Mouse (Mus musculus): ENCODE measurements at regions not wholly inside any gene's neighbourhood (a gene's known extent, or its start where the extent isn't known, plus 50 kb on each side); places are given as distances from the start of the nearest gene placed in this dataset.

DNA sequence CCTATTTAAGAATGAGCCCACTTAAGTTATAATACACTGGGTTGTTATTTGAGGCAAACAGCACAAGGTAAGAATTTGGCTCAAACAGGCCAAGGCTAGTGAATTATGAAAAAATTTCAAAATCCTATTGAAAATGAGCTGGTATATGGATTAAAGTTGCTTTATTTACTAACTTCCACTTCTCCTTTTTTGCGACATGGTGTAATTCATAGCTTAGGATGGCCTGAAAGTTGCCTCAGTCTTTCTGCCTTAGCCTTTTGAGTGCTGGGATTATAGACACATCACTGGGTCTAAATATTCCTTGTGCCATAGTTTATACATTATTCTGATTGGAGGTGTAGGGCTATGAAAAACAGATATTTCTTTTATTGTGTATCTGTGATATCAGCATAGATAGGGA is 81.9 kb downstream of the Edem1 start:
- Histone ChIP-seq H3K4me1 (ENCODE audit: insufficient read depth) (no peaks in the 10 kb centered on the region), H3K27me3 (ENCODE audit: insufficient read depth, low read length) (no peaks in the 10 kb centered on the region), H3K36me3 (replicated peaks; ENCODE audit: insufficient read depth, low read length) (no peaks in the 10 kb centered on the region), H3K9me3 (ENCODE audit: low read length) (no peaks in the 10 kb centered on the region), H3K9ac (replicated peaks) (no peak overlapping the region), H3K27ac (ENCODE audit: low read depth) (no peak overlapping the region), H3K4me3 (ENCODE audit: low read depth, low read length) (no peak overlapping the region), H3K4me2 (ENCODE audit: low read depth, low read length) (no peak overlapping the region)
- DNase-seq (no peak), ATAC-seq (no peak)
- no peak for TF ChIP-seq EP300 (IDR thresholded peaks at IDR 0.05; ENCODE audit: low read depth)
- TF ChIP-seq CTCF (IDR thresholded peaks at IDR 0.05; ENCODE audit: low read depth) = no peak
- 64% methylated on average over 1 of the region's 1 CpGs for WGBS (ENCODE audit: insufficient replicate concordance)

DNA sequence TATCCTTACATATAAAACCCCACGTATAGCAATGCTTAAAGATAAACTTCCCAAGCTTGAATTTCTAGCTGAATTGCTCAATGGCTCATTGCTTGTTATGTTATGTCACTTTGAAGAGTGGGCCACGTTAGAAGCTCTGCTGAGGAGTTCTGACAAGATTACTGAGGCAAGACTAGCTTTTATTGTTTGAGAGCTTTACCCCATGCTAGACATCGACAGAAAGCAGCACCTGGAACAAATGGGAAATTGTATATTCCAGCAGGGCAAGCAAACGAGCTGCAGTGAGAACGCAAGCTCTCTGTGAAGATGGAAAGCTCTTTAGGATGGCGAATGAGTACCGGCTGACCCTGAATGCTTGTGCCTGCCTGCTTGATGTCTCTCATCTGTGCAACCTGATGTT is 84.1 kb downstream of the Edem1 start:
- no peak overlapping the region for H3K4me3 ChIP-seq (ENCODE audit: low read depth, low read length)
- no peak overlapping the region for H3K4me2 ChIP-seq (ENCODE audit: low read depth, low read length)
- H3K9me3 ChIP-seq (ENCODE audit: low read length) = no peaks in the 10 kb centered on the region
- no peaks in the 10 kb centered on the region for H3K4me1 ChIP-seq (ENCODE audit: insufficient read depth)
- DNase-seq (no peak), ATAC-seq (no peak)
- no peaks in the 10 kb centered on the region for H3K36me3 ChIP-seq (replicated peaks; ENCODE audit: insufficient read depth, low read length)
- no peak overlapping the region for H3K9ac ChIP-seq (replicated peaks)
- TF ChIP-seq CTCF (IDR thresholded peaks at IDR 0.05; ENCODE audit: low read depth) (no peak), EP300 (IDR thresholded peaks at IDR 0.05; ENCODE audit: low read depth) (no peak)
- no peaks in the 10 kb centered on the region for H3K27me3 ChIP-seq (ENCODE audit: insufficient read depth, low read length)
- H3K27ac ChIP-seq (ENCODE audit: low read depth) = no peak overlapping the region
- 70% methylated on average over 7 of the region's 7 CpGs for WGBS (ENCODE audit: insufficient replicate concordance)

DNA sequence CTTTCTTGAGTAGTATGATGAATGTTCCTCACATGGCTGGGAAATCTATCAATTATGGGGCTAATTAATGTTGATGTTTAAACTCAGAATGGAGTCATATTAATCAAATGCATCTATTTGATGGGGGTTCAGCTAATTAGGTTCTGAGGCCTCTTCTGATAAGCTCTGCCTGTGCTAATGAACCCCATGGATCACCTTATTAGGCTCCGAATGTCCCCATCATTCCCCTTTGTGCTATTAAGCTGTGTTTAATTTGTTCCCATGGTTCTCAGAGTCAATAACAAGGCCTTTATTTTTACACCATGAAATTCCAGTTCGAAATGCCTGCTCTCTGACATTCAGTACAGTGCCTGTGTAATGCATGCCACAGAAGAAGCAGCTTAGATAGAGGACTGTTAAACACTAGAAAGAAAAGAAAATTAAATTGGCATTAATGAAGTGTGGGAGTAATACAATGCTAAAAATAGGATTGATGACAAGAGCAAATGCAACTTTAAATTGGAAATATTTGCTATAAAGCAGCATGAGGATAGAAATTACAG is 91.0 kb downstream of the Edem1 start:
- no peak for DNase-seq
- WGBS (ENCODE audit: insufficient replicate concordance) = 71% methylated on average over 2 of the region's 2 CpGs

DNA sequence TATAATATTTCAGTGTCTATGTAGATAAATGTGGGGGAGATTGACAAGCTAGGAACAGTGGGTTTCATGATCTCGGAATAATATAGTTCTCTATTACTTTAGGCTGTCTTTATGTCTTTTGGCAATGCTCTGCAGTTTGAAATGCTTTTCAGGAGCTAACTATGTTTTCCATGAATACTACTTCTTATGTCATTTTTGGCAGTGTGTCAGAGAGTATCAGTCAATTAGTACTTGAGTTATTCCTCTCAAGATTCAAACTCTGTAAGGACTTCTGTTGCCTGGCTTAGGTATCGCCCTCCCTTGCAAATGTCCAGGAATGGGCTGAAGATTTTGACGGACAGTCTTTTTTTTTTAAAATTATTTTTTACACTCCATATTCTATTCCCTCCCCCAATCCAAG is 92.7 kb downstream of the Edem1 start:
- H3K9me3 ChIP-seq (ENCODE audit: low read length) = no peaks in the 10 kb centered on the region
- no peak overlapping the region for H3K4me2 ChIP-seq (ENCODE audit: low read depth, low read length)
- no peak overlapping the region for H3K4me3 ChIP-seq (ENCODE audit: low read depth, low read length)
- TF ChIP-seq EP300 (IDR thresholded peaks at IDR 0.05; ENCODE audit: low read depth) (no peak), CTCF (IDR thresholded peaks at IDR 0.05; ENCODE audit: low read depth) (no peak)
- no peak for DNase-seq
- ATAC-seq = no peak
- no peaks in the 10 kb centered on the region for H3K4me1 ChIP-seq (ENCODE audit: insufficient read depth)
- no peak overlapping the region for H3K27ac ChIP-seq (ENCODE audit: low read depth)
- no peaks in the 10 kb centered on the region for H3K27me3 ChIP-seq (ENCODE audit: insufficient read depth, low read length)
- WGBS (ENCODE audit: insufficient replicate concordance) = 73% methylated on average over 3 of the region's 3 CpGs
- no peaks in the 10 kb centered on the region for H3K36me3 ChIP-seq (replicated peaks; ENCODE audit: insufficient read depth, low read length)
- no peak overlapping the region for H3K9ac ChIP-seq (replicated peaks)

More for the DNA sequence above, 91.0 kb downstream of the Edem1 start:
- no peak for TF ChIP-seq EP300 (IDR thresholded peaks at IDR 0.05; ENCODE audit: low read depth)
- no peak for TF ChIP-seq CTCF (IDR thresholded peaks at IDR 0.05; ENCODE audit: low read depth)
- no peaks in the 10 kb centered on the region for H3K4me1 ChIP-seq (ENCODE audit: insufficient read depth)
- no peaks in the 10 kb centered on the region for H3K9me3 ChIP-seq (ENCODE audit: low read length)
- no peaks in the 10 kb centered on the region for H3K36me3 ChIP-seq (replicated peaks; ENCODE audit: insufficient read depth, low read length)
- ATAC-seq = no peak
- H3K4me2 ChIP-seq (ENCODE audit: low read depth, low read length) = no peak overlapping the region
- no peak overlapping the region for H3K27ac ChIP-seq (ENCODE audit: low read depth)
- H3K9ac ChIP-seq (replicated peaks) = no peak overlapping the region
- no peaks in the 10 kb centered on the region for H3K27me3 ChIP-seq (ENCODE audit: insufficient read depth, low read length)
- no peak overlapping the region for H3K4me3 ChIP-seq (ENCODE audit: low read depth, low read length)

DNA sequence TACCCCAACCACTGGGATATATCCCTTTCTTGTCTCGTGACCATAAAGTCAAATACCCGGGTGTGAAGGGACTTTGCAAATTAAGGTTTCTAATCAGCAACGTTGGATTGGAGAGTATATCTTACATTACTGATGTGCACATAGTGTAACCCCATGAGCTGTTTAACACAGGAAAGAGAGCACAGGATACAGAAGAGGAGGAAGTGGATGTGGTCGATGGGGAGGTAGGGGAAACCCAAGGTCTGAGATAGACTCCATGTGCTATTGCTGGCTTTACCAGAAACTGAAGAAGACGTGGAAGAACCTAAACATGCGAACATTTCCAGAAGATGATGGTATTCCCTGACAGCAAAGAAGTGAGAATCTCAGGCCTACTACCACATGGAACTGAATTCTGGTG is 94.1 kb downstream of the Edem1 start:
- Histone ChIP-seq H3K9ac (replicated peaks) (no peak overlapping the region), H3K9me3 (ENCODE audit: low read length) (no peaks in the 10 kb centered on the region), H3K36me3 (replicated peaks; ENCODE audit: insufficient read depth, low read length) (no peaks in the 10 kb centered on the region), H3K27me3 (ENCODE audit: insufficient read depth, low read length) (no peaks in the 10 kb centered on the region), H3K4me3 (ENCODE audit: low read depth, low read length) (no peak overlapping the region), H3K4me1 (ENCODE audit: insufficient read depth) (no peaks in the 10 kb centered on the region), H3K4me2 (ENCODE audit: low read depth, low read length) (no peak overlapping the region), H3K27ac (ENCODE audit: low read depth) (no peak overlapping the region)
- 46% methylated on average over 6 of the region's 6 CpGs for WGBS (ENCODE audit: insufficient replicate concordance)
- ATAC-seq = no peak
- TF ChIP-seq EP300 (IDR thresholded peaks at IDR 0.05; ENCODE audit: low read depth) = no peak
- no peak for TF ChIP-seq CTCF (IDR thresholded peaks at IDR 0.05; ENCODE audit: low read depth)
- DNase-seq = no peak

DNA sequence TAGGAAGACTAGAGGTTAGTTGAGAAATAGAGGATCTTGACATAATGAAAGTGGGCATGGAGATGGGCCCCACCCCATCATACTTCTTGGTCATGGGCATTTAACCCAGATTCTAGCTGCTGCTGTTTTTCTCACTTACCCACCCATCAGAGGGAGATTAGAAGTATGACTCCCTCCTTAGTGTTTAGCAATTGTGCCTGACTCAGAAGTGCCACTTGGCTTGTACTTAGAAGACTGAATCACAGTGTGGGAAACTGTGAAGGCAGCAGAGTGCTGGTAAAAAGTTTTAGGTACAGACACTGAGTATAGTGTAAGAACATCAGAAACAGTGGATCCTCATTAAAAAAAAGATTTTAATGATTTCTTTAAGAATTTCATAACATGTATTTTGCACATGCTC is 100.5 kb downstream of the Edem1 start:
- no peak for ATAC-seq
- TF ChIP-seq CTCF (IDR thresholded peaks at IDR 0.05; ENCODE audit: low read depth) (no peak), EP300 (IDR thresholded peaks at IDR 0.05; ENCODE audit: low read depth) (no peak)
- H3K36me3 ChIP-seq (replicated peaks; ENCODE audit: insufficient read depth, low read length) = no peaks in the 10 kb centered on the region
- H3K27ac ChIP-seq (ENCODE audit: low read depth) = no peak overlapping the region
- no peak overlapping the region for H3K4me3 ChIP-seq (ENCODE audit: low read depth, low read length)
- H3K9ac ChIP-seq (replicated peaks) = no peak overlapping the region
- H3K4me1 ChIP-seq (ENCODE audit: insufficient read depth) = no peaks in the 10 kb centered on the region
- no peaks in the 10 kb centered on the region for H3K9me3 ChIP-seq (ENCODE audit: low read length)
- no peak for DNase-seq
- H3K27me3 ChIP-seq (ENCODE audit: insufficient read depth, low read length) = no peaks in the 10 kb centered on the region
- no peak overlapping the region for H3K4me2 ChIP-seq (ENCODE audit: low read depth, low read length)

DNA sequence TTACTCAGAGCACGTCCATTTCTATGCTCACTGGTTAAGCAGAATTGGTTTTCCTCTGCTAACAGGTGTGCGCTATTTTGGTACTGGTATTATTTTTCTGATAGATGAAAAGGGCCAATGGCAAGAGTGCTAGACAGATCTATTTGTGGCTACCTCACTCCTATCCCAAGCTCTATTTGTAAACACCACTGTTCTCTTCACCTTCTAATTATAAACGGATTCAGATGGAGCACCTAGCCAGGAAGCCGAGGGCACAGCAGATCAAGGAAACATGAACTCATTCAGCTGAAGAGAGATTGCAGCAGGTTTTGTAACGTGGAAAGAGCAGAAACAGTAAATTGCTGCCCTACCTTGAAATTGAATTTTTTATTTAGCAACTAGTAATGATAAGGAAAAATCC is 110.2 kb downstream of the Edem1 start:
- Histone ChIP-seq H3K4me1 (ENCODE audit: insufficient read depth) (no peaks in the 10 kb centered on the region), H3K9me3 (ENCODE audit: low read length) (no peaks in the 10 kb centered on the region), H3K9ac (replicated peaks) (no peak overlapping the region), H3K27ac (ENCODE audit: low read depth) (no peak overlapping the region), H3K27me3 (ENCODE audit: insufficient read depth, low read length) (no peaks in the 10 kb centered on the region), H3K4me3 (ENCODE audit: low read depth, low read length) (no peak overlapping the region), H3K4me2 (ENCODE audit: low read depth, low read length) (no peak overlapping the region), H3K36me3 (replicated peaks; ENCODE audit: insufficient read depth, low read length) (no peaks in the 10 kb centered on the region)
- no peak for TF ChIP-seq CTCF (IDR thresholded peaks at IDR 0.05; ENCODE audit: low read depth)
- TF ChIP-seq EP300 (IDR thresholded peaks at IDR 0.05; ENCODE audit: low read depth) = no peak
- ATAC-seq (no peak), DNase-seq (no peak)
- 69% methylated on average over 5 of the region's 5 CpGs for WGBS (ENCODE audit: insufficient replicate concordance)

Measured in liver, postnatal 0 days (tissue).